Mouse (Mus musculus): Measurements from ENCODE around the gene Dock1.

The Dock1 gene

DNA sequence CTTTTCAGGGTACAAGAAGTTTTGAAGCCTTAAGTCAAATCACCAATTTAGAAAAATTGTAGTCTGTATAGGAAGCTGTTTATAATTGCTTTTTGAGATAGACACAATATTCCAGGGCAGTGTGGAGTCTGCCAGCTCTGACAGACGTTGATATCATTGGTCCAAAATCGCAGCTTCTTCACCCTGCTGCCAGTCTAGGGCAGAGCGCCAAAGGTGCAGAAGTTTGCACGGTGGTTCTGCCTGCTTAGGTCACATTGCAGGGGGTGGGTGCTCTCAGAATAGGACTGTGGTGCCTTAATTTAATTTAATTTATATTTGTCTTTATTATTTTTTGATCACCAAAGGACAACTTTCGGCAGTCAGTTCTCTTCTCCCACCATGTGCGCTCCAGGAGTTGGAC is 288.6 kb downstream of the Dock1 start:
- DNase-seq (ENCODE audit: low read depth, low spot score): no peak

DNA sequence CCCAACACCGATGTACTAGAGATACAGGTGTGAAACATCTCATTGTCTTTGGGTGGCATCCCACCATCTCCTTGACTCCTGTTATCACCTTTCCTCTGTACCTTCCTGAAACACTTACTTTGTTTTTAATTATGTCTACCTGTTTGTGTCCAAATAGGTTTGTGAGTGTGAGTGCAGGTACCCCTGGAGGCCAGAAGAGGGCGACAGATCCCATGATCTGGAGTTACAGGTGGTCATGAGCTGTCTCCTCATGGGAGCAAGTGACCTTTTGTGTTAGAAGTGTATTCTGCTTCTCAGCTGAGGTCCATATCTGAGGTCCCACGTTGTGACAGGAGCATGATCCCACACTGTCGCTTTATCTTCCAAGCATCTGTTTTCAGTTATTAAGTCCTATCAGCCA is 290.4 kb downstream of the Dock1 start:
- DNase-seq (ENCODE audit: low read depth, low spot score): no peak

DNA sequence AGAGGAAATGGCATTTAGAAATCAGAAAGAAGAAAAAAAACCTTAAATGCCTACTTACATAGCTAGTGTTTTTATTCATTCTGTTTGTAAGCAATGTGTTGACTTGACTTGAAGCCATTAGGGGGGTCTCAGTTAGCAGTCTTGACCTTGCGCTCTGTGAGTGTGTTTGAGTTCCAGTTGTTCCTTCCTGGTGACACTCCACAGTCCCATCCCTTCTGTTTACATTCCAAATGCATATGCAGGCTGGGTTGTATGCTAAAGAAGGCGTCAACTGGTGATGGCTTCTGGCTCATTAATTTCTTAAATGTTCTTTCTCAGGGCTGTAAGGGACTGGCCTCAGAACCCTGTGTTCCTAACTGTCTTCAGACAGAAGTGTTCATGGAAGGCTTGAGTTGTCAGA is 291.2 kb downstream of the Dock1 start:
- DNase-seq (ENCODE audit: low read depth, low spot score): no peak

DNA sequence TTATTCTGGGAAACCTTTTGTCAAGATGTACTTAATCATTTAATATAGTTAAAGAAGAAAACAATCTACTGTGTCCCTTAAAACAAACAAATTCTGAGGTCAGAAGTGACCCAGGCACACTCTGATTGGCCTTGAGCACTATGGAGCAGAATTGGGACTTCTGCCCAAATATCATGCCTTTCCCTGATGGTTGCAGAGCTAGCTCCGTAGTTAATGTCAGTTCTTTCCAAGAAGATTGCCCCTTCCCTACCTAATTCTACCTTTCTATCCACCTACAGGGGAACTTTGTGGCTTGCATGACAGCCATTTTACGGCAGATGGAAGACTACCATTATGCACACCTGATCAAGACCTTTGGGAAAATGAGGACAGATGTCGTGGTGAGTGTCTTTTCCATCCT is 319.8 kb downstream of the Dock1 start:
- DNase-seq (ENCODE audit: low read depth, low spot score): no peak

DNA sequence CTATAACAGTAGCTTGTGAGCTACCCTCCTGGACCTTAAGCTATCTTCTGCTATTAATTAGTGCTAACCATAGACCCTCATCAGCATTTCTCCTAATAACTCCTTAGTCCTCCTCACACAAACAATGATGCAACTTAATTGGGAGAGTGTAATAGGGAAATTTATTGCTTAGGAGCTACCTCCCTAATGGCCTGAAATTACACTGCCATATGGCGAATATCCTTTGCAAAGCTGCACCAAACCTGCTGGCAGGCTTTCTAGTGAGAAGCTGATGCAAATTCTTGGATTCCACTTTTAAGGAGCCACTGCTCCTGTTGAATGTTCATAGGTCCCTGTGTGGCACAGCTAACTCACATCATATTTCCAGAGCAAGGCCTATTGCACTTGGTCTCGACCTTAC is 320.5 kb downstream of the Dock1 start:
- no peak for DNase-seq (ENCODE audit: low read depth, low spot score)

DNA sequence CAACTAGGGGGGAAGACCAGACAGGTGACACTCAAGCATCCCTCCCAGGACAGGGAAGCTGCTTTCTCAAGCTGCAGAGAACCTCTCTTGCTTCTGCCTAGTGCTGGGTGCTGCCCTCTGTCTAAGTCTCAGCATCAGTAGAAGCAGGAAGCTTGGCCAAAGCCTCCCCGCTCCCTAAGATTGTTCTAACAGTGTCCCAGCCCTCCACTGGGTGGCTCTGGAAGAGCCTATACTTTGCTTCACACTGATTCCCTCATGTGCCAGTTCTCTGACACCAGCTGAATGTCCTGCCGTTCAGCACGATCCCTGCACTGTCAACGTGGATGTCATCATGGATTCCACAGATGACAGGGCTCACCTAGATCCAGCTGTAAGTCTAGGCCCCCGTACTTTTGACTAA is 324.5 kb downstream of the Dock1 start:
- no peak for DNase-seq (ENCODE audit: low read depth, low spot score)

DNA sequence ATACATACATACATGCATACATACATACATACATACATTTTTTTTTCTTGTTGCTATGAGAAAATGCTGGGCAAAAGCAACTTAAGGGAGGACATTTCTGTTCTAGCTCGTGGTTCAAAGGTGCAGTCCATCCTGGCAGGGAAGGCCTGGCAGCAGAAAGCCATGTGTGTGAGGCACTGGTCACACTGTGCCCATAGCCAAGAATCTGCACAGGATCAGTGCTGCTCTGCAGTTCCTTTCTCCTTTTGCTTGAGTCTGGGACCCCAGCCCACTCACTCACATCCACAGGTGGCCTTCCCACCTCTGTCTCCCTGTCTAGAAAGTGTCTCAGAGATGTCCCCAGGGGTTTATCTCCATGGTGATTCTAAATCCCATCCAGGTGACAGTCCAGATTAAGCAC is 331.8 kb downstream of the Dock1 start:
- no peak for DNase-seq (ENCODE audit: low read depth, low spot score)

DNA sequence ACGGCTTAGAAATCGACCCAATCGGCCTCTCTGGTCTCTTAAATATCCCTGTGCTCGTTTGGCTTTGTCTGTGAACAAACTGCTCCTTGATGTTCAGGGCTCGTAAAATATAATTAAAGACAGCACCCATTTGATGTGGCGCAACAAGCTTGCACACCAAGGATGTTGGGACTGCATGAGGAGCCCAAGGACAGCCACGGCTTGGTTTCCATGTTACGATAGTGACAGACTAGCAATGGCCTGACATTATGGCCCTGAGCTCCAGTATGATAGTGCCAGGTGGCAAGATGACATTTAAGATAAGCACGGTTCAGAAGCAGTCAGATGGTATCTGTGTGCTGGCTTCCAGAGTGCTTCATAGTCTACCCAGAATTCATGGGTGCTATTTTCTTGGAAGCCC is 332.4 kb downstream of the Dock1 start:
- DNase-seq (ENCODE audit: low read depth, low spot score): no peak

DNA sequence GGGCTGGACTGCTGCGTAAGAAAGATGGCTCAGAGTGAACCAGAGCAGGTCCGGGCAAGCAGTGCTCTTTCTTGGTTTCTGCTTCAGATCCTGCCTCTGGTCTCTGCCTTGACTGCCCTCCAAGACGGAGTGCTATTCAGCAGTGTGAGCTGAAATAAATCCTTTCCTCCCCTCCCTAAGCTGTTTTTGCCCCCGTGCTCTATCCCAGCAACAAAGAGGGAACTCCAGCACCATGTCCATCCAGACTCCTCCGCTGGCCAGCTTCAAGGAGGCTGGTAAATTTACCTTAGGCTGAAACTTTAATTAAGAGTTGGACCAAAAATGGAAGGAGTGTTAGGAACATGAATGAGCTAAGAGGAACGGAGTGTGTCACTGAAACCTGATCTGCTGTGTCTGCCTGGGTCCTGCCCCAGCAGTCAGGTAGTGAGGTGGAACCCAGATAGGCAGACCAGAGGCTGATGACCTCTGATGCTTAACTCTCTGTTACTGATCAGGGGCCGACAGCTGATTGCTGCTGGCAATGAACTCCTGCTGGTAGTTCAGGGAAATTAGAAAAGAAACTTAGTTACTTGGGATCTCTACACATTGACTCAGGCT is 335.6 kb downstream of the Dock1 start:
- DNase-seq (ENCODE audit: low read depth, low spot score): no peak

DNA sequence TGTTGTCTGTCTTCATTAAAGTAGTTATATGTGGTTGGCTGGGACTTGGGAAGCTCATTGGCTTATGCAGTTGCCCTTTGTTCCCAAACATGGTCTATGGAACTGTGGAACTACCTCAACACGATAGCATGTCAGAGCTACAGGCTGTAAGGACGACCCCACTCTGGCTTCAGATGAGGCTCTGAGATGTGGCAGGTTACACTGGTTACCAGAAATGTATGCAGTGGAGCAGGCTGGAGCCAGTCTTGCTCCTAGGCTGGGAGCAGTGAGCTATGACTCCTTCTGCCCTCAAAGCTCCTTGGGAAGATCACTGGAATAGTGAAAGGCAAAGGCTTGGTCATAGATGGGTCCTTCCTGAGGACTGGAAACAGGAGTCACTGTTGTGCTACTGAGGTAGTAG is 337.6 kb downstream of the Dock1 start:
- DNase-seq (ENCODE audit: low read depth, low spot score): no peak

DNA sequence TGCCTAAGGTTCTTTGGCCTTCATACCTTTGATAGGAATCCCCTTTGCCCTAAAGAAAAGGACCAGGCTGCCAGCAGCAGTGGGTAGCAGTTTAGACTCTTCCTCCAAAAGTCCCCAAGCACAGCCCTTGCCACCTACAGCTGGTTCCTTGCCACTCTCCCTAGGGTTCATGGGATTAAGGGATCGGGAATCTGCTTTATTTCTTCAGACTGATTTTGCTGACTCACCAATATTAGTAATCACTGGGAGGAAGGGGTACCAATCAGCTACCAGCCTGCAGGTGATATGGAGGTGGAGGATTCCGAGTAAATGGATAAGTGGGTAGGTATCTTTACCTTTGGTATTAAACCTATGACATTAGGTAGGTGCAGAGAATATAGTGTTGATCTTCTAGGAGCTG is 340.5 kb downstream of the Dock1 start:
- no peak for DNase-seq (ENCODE audit: low read depth, low spot score)

DNA sequence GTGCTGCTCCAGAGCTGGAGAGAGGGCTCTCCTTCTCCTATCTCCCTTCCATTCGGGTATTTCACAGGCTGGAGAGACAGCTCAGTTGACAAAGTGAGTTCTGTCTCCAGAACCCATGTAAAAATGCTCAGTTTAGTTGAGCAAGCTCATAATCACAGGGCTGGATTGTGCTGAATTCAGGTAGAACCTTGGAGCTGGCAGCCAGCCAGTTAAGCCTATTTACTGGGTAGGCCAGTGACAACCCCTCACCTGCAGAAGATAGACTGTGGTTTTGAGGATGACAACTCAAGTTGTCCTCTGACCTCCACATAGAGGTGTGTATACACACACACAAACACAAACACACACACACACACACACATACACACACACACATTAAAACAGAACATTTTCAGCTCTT is 347.1 kb downstream of the Dock1 start:
- no peak for DNase-seq (ENCODE audit: low read depth, low spot score)

DNA sequence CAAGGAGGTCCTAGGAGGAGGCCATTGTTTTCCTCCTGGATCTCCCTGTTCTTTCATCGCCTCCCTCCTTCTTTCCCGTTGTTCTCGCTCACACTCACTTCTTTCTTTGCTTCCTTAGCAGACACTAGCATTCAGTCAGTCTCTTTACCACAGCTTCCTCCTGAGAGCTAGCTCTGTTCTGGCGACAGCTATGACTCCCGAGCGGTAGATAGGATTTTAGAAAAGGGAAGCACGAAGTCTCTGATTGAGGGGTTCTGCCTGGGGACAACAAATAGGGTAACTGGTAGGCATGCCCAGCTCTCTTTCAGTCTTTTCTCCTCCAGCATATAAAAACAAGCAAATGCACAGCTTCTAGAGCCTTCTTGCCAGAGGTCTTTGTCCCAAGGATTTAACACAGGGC is 350.3 kb downstream of the Dock1 start:
- no peak for DNase-seq (ENCODE audit: low read depth, low spot score)

DNA sequence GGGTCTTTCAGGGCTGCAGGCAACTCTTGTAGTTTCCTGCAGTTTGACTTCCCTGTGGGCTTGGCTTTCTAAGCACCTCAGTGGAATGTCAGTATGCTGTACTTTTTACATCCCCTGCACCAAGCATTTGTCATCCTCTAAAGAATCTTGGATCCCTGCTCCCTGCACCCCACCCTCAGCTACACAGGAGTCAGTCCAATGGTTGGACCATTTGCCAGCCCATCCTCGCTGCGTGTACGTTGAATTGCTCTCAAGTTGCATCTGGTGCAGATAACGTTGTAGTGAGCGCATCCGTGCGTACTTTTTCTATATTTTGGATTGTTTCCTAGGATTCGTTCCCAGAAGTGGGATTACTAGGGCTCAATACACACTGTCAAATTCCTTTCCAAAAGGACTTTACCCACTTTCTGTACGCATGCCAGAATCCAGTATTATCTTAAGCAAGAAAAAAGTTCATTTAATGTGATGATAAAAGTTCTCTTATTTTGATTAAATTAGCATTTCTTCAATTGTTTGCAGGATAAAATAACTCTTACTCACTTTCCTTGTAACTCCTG is 351.2 kb downstream of the Dock1 start:
- no peak for DNase-seq (ENCODE audit: low read depth, low spot score)

DNA sequence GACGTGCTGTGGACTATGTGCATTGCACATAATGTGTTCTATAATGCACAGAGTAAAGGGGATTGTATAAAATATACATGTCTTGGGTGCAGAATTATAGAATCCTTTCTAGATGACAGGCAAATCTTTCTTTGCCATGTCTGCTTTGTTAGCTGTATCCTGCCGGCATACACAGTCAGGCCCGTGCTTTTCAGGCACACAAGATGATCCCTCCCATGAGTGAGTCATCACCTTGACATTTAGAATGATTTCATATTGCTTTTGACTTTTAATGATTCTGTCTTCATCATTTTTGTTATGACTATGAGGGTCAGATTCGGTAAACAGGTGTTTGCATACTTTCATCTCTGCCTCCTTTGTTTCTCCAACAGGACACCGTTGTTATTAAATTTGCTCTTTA is 354.1 kb downstream of the Dock1 start:
- DNase-seq (ENCODE audit: low read depth, low spot score): no peak

DNA sequence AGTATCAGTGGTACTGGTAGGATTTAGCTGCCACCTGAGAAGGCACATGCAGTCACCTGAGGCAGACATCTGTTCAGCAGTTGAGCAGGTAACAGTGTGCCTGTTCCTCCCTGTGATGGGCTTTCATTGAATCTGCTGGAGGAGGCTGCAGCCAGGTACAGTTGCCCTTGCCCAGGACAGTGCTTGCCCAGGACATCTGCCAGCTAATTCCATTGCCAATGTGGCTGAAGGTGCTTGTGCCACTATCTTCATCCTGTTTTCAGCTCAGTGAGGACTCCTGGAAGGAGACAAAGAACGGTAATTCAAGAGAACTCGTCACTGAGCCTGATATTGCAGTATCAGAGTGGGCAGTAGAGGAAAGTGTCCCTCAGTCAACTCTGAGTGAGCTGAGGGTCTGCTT is 358.3 kb downstream of the Dock1 start:
- DNase-seq (ENCODE audit: low read depth, low spot score): no peak

DNA sequence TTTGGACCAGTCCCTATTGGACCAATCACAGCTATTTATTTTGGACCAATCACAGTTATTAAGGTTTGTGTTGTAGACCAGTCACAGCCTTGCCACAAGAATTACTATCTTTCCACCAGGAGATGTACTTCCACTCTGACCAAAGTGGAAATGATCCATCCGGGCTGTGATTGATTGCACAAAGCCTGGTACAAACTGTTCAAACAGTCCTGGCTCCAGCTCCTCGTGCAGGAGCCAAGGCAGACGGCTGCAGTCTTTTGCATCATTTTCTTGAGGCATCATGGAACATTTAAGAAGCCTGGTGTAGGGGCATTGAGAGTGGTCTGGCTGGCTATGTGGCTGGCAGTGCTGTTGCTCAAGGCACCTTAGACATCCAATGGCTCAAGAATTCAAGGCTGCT is 358.7 kb downstream of the Dock1 start:
- DNase-seq (ENCODE audit: low read depth, low spot score): no peak

DNA sequence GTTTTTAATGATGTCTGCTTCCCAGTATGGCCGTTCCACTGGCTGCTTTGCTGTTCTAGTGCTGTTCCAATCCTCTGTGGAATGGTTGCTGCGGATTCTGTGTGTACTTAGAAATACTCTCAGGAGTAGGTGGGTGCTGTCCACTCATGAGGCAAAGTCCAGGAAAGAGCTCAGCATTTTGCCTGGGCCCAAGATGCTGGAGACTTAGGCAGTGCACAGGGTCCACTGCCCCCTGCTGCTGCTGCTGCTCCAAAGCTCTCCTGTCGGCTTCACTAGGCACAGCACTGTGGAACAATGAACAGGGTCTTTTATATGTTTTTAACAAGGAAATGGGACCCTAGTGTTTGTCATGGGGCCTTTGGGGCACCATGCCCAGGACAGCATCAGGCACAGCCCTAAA is 361.0 kb downstream of the Dock1 start:
- DNase-seq (ENCODE audit: low read depth, low spot score): no peak

DNA sequence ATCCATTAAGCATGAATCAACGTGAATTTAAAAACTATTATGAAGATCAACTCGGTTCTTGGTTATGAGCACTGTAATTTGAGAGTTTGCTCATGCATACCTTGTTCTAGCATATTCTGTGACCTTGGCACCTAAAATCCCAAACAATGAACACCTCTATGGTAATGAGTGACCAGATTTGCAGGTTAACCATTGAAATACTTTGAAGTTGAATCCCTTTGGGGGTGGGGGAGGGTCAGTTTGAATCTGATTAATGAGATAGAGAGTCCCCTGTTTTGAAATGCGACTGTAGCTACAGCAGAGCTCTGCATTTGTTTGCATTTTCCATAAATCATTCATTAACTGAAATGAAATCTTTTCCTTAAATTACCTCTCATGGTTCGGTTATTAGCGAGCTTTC is 364.4 kb downstream of the Dock1 start:
- DNase-seq (ENCODE audit: low read depth, low spot score): no peak

DNA sequence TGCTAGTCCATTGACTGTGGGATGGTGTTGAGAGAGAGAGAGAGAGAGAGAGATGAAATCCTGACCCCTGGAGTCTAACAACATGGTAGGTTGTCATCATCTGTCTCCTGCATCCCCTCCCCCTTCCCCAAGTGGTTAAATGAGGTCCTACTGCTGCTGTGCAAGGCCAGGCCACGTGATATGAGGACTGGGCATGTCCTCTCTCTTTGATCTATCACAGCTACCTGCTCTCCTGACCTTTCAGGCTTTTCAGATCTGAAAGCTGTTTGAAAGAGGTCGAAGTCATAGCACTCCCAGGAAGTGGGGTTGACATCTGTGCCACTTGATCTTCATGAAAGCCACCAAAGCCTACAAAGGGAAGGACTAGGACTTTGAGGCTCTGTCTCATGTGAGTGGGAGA is 365.2 kb downstream of the Dock1 start:
- DNase-seq (ENCODE audit: low read depth, low spot score): no peak

DNA sequence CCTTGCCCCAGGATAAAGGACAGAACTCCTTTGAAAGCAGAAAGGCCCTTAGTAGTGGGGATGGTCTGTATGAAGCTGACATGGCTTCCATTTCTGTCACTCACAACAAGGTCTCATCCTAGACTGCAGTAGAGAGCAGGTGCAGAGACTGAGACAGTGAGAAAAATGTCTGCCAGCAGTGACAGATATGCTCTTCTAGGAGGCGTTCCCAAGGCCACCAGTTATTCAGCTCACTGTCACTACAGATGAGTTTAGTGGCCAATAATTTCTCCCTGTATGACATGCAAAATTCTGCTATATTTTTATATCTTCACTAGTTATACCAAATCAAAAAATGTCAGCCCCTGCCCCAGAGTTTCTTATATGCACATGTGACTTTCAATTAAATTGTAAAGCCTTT is 368.5 kb downstream of the Dock1 start:
- no peak for DNase-seq (ENCODE audit: low read depth, low spot score)

DNA sequence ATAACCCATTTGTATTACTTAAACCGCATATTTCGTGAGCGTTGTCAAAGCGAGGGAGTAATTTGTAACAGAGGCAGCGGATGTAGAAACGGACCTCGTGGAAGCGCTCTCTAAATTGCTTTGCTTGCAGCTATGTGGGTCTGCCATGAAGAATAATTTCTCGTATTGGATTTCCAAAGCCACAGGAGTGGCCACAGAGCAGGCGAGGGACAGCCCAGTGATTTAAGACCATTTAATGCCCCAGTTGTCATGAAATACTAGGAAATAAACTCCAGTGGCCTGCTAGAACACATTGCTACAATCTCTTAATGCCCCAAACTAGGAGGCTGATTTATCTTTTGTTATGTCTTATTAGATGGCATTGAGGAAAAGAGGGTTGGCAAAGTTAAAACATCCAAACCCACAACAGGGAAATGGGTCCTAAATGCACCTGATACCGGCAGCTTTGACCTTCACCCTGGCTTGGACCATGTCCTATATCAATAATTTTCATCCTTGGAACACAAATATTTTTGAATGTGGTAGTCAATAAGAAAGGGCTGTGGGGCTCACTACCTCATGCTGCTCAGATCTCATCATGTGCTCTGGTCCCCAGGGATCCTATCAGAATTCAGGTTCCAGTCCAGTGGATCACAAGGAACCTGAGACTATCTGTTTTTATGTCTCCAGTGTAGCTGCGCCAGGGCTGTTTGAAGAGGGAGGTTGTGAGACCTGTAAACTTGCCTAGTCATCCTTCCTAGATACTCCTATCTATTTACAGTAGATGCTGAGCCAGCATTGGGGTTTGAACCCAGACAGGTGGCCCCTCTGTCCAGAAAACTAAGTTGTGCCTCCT is 373.7 kb downstream of the Dock1 start:
- no peak for DNase-seq (ENCODE audit: low read depth, low spot score)

DNA sequence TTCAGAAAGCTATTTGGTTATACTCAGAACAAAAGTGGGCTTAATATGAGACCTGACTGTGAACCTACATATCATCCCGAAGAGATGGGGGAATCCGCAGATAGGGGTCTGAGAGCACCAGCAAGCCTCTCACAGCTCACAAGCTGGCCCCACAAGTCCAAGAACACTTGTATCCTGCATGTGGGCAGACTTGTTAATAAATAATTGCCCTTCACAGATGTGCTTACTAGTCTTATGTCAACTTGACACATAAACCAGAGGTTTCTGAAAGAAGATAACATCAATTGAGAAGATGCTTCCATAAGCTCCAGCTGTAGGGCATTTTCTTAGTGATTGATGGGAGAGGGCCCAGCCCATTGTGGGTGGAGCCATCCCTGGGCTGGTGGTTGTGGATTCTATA is 379.0 kb downstream of the Dock1 start:
- DNase-seq (ENCODE audit: low read depth, low spot score): no peak

Data from brain, embryonic 18.5 days (tissue).